Mouse (Mus musculus) layer of hippocampus, adult 11-12 months (tissue): ENCODE data around the gene Ahdc1.
"Not testable (repeated sequence)": the region's sequence is repeated elsewhere in the genome, so short reads cannot be mapped to it uniquely, and the experiment has no call there.

Source experiments
- DNase-seq: peaks from one replicate; pipeline ENCODE4 v3.0.0; 2022; ENCODE audit warnings: low spot score

Gene Ahdc1

GRCm38 (mm10) chr4:133079416-133080113 is 68.5 kb downstream of the Ahdc1 start:
- no peak for DNase-seq

- no peak for DNase-seq
Observed at GRCm38 (mm10) chr4:133080862-133081261, 69.8 kb downstream of the Ahdc1 start.

- DNase-seq = no peak
Observed at GRCm38 (mm10) chr4:133082216-133082773, 71.2 kb downstream of the Ahdc1 start.

- DNase-seq = no peak
Observed at GRCm38 (mm10) chr4:133083991-133084861, 73.2 kb downstream of the Ahdc1 start.

- DNase-seq = peak; percentile 66
Observed at GRCm38 (mm10) chr4:133085011-133085782, 74.1 kb downstream of the Ahdc1 start.

- DNase-seq = no peak
Observed at GRCm38 (mm10) chr4:133085783-133086342, 74.8 kb downstream of the Ahdc1 start.

- DNase-seq = no peak
Observed at GRCm38 (mm10) chr4:133087177-133087714, 76.2 kb downstream of the Ahdc1 start.

- DNase-seq = no peak
Observed at GRCm38 (mm10) chr4:133087835-133088234, 76.8 kb downstream of the Ahdc1 start.

- DNase-seq = no peak
Observed at GRCm38 (mm10) chr4:133089319-133089718, 78.3 kb downstream of the Ahdc1 start.

- DNase-seq = no peak
Observed at GRCm38 (mm10) chr4:133089802-133090201, 78.7 kb downstream of the Ahdc1 start.

- no peak for DNase-seq
Observed at GRCm38 (mm10) chr4:133090276-133090719, 79.2 kb downstream of the Ahdc1 start.

- peak; percentile 62 for DNase-seq
Observed at GRCm38 (mm10) chr4:133090720-133091458, 79.8 kb downstream of the Ahdc1 start.

GRCm38 (mm10) chr4:133091459-133091785 is 80.4 kb downstream of the Ahdc1 start:
- no peak for DNase-seq

GRCm38 (mm10) chr4:133092453-133092901 is 81.4 kb downstream of the Ahdc1 start:
- peak; percentile 67 for DNase-seq

GRCm38 (mm10) chr4:133093056-133093455 is 82.0 kb downstream of the Ahdc1 start:
- DNase-seq = no peak

- no peak for DNase-seq
Observed at GRCm38 (mm10) chr4:133093481-133094033, 82.5 kb downstream of the Ahdc1 start.

GRCm38 (mm10) chr4:133094255-133094654 is 83.2 kb downstream of the Ahdc1 start:
- no peak for DNase-seq

- peak; percentile 78 for DNase-seq
Observed at GRCm38 (mm10) chr4:133094936-133095733, 84.1 kb downstream of the Ahdc1 start.

GRCm38 (mm10) chr4:133095734-133096065 is 84.6 kb downstream of the Ahdc1 start:
- DNase-seq = not testable (repeated sequence)

GRCm38 (mm10) chr4:133096671-133097070 is 85.6 kb downstream of the Ahdc1 start:
- not testable (repeated sequence) for DNase-seq
